Mouse (Mus musculus) cortical plate, adult 2 months (tissue): ENCODE measurements around the gene Ptprn.

Source experiments
- CTCF ChIP-seq: fragments of 200-500 bp; IDR thresholded peaks from 2 replicates; pipeline ENCODE4 v1.5.1; 2011; ENCODE audit warnings: mild to moderate bottlenecking, control low read depth, low read length; ENCODE audit not compliant: insufficient read depth; ENCODE audit errors: extremely low read depth
- POLR2A ChIP-seq: fragments of 200-500 bp; IDR thresholded peaks from 2 replicates; pipeline ENCODE4 v1.6.1; 2011; ENCODE audit warnings: mild to moderate bottlenecking, low read length, control low read depth; ENCODE audit not compliant: insufficient read depth; ENCODE audit errors: extremely low read depth

- no peak for TF ChIP-seq POLR2A
- TF ChIP-seq CTCF, result no peak
Observed at GRCm38 (mm10) chr1:75211141-75211708, 53.1 kb downstream of the Ptprn start.
